Mouse (Mus musculus): ENCODE measurements around the gene Gm49398. TPM values are rescaled to one million over a fixed set of nuclear protein-coding genes. Genes with fewer than 3 reads are reported as not detected.

Gm49398 gene
- not detected in 2 replicates for polyA plus RNA-seq (2016; fragmentation: Nextera tagmentation; extraction: Ambion mirVana)

GRCm38 (mm10) chr13:61288739-61289138, at the start of gene Gm49398:
Gm49398 (minus strand) TSS chr13:61288839.
- DNase-seq (ENCODE audit: low spot score), result no peak
- Histone ChIP-seq H3K9me3 (no peaks in the 10 kb centered on the region), H3K4me3 (no peak within 1 kb of the TSS), H3K36me3 (no peaks in the 10 kb centered on the region), H3K27ac (no peak within 1 kb of the TSS), H3K27me3 (ENCODE audit: insufficient read depth, poor library complexity, severe bottlenecking) (no peaks in the 10 kb centered on the region), H3K4me1 (no peaks in the 10 kb centered on the region)
- 77% methylated on average over 2 of the region's 2 CpGs for WGBS

GRCm38 (mm10) chr13:61255258-61255657, 33.4 kb downstream of the Gm49398 start, which contains the start of gene Cts8:
Cts8 (minus strand) TSS chr13:61255358.
- Histone ChIP-seq H3K4me1 (no peaks in the 10 kb centered on the region), H3K27ac (no peak within 1 kb of the TSS), H3K9me3 (peaks cover 5% of the 10 kb centered on the region; the same call in 1 of the 2 replicates), H3K36me3 (no peaks in the 10 kb centered on the region), H3K27me3 (ENCODE audit: insufficient read depth, poor library complexity, severe bottlenecking) (no peaks in the 10 kb centered on the region), H3K4me3 (no peak within 1 kb of the TSS)
- WGBS, result 75% methylated on average over 2 of the region's 2 CpGs
- DNase-seq (ENCODE audit: low spot score), result no peak

DNA sequence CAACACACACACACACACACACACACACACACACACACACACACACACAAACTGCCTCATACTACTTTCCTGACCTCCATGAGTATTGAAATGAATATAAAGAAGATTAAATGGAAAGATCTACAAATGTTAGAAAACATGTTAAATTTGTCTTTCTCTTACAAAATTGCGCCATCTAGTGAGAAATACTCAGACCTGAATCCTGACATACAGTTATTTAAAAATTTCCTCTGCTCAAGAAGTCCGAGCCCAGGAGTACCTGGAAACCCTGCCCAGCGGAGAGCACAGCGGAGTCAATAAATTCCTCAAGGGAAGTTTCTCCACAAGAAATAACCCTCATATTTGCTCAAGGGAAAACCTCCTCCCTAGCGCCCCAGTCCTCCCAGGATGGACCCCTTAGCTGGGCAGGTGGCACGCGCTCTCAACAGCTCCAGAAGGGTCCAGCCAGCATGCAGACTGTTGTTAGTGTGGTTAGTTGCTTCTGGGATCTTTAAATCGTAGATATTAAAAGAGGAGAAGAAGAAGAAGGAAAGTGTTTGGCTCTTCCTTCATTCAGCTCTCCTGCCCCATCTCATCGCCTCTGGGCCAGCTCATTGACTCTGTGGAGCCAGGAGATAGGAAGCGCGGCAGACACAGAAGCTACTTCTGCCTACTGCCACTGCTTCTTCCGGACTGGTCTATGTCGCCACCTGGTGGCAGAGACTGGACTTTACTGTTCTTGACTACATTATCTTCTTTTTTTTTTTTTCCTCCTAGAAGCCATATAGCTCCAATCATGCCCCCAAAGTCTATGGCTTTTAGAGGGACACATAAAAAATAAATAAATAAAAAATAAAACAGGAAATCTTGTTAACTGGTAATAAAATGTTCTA, 47.3 kb downstream of the Gm49398 start:
- Histone ChIP-seq H3K4me1 (no peaks in the 10 kb centered on the region), H3K27me3 (ENCODE audit: insufficient read depth, poor library complexity, severe bottlenecking) (no peaks in the 10 kb centered on the region), H3K9me3 (no peaks in the 10 kb centered on the region), H3K4me3 (no peak overlapping the region), H3K36me3 (no peaks in the 10 kb centered on the region), H3K27ac (no peak overlapping the region)
- peak; percentile 76 for DNase-seq (ENCODE audit: low spot score)
- WGBS, result 53% methylated on average over 13 of the region's 13 CpGs

DNA sequence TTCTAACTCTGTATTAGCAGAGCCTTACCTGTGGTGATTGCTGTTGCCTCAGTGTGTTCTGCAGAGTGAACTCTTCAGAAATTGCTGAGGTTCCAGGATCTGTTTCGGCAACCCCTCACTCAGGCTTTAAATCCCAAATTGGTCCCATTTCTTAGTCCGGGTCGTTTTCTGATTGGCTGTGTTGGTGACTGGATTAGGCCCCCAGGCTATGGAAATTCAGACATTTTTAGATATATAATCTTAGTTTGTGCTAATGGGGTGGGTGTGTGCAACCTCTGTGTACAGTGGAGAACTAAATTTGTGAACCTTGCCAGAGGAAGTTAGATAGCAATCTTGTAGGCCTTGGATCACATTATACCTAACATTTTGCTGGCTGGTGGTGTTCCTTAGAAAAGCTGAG, 85.3 kb downstream of the Gm49398 start, which contains the start of gene Cts6:
Gene Cts6 (minus strand): TSS at position 101 of the 400 bp plus-strand sequence.
- Histone ChIP-seq H3K27ac (no peak within 1 kb of the TSS), H3K4me1 (no peaks in the 10 kb centered on the region), H3K27me3 (ENCODE audit: insufficient read depth, poor library complexity, severe bottlenecking) (no peaks in the 10 kb centered on the region), H3K36me3 (no peaks in the 10 kb centered on the region), H3K4me3 (no peak within 1 kb of the TSS), H3K9me3 (no peaks in the 10 kb centered on the region)
- 80% methylated on average over 3 of the region's 3 CpGs for WGBS
- no peak for DNase-seq (ENCODE audit: low spot score)

Small RNAs within 50 kb of the gene (microRNA-seq; reads per million reads assigned to microRNA genes)
- not detected for gene Gm27704

Other genes with a start within 250 kb of the Gm49398 start
- gene Ctsq, start 248.2 kb downstream of the Gm49398 start, polyA plus RNA-seq (2016; fragmentation: Nextera tagmentation; extraction: Ambion mirVana), result not detected in 2 replicates
- gene Ctsr, start 124.6 kb downstream of the Gm49398 start, polyA plus RNA-seq (2016; fragmentation: Nextera tagmentation; extraction: Ambion mirVana), result not detected in 2 replicates
- gene Cts6, start 85.4 kb downstream of the Gm49398 start, polyA plus RNA-seq (2016; fragmentation: Nextera tagmentation; extraction: Ambion mirVana), result not detected in 2 replicates
- not detected in 2 replicates for gene Cts8, start 33.5 kb downstream of the Gm49398 start, polyA plus RNA-seq (2016; fragmentation: Nextera tagmentation; extraction: Ambion mirVana)
- gene Cts7, start 69.4 kb upstream of the Gm49398 start, polyA plus RNA-seq (2016; fragmentation: Nextera tagmentation; extraction: Ambion mirVana), result not detected in 2 replicates